Mouse (Mus musculus): ENCODE measurements around the gene 2310030G06Rik.

DNA sequence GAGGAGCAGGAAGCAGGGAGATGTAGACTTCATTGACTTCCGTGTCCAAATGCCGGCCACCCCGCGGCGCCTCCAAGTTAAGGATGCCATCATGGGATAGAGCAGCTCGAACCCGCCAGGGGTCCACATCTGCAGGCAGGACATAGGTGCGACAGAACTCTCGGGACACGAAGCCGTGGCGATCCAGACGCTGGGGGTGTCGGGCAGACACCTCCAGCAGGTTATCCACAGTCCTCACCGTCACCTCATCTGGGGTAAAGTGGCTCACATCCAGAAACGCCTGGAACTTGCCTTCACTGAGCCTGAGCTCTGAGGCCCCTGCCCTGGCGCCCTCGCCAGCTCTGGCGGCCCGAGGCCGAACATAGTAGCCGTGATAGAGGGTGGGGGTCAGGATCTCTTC lies 5.0 kb upstream of the 2310030G06Rik start, which contains the start of gene Cryab:
- TF ChIP-seq CTCF (conservative IDR thresholded peaks at IDR 0.05; ENCODE audit: insufficient read depth, insufficient read length, low read depth, low read length) (no peak), POLR2A (IDR thresholded peaks at IDR 0.05; ENCODE audit: low read depth, low read length) (no peak)
